Mouse (Mus musculus) heart, embryonic 11.5 days (tissue): ENCODE data around the gene Chka. TPM values are rescaled to one million over a fixed set of nuclear protein-coding genes. Genes with fewer than 3 reads are reported as not detected.

Experiments used
- ATAC-seq: fragments of 200-750 bp; cut with Nextera tagmentation; replicated peaks from 2 replicates; pipeline ENCODE4 v1.8.0; 2017; ENCODE audit warnings: moderate library complexity; ENCODE audit not compliant: insufficient number of reproducible peaks, low FRiP score, low TSS enrichment
- H3K27ac ChIP-seq: fragments of 300-500 bp; sonication (generic); 2 replicates; pipeline ENCODE4 v1.5.1; 2014; ENCODE audit warnings: mild to moderate bottlenecking, low read depth, low read length
- H3K27me3 ChIP-seq: fragments of 300-500 bp; sonication (generic); 2 replicates; pipeline ENCODE4 v1.6.1; 2014; ENCODE audit warnings: mild to moderate bottlenecking, low read length, mixed read lengths; ENCODE audit not compliant: control insufficient read depth, insufficient read depth
- H3K36me3 ChIP-seq: fragments of 300-500 bp; sonication (generic); 2 replicates; pipeline ENCODE4 v1.6.1; 2014; ENCODE audit warnings: mild to moderate bottlenecking, low read length, moderate library complexity, mixed read lengths; ENCODE audit not compliant: control insufficient read depth, insufficient read depth
- H3K4me1 ChIP-seq: fragments of 300-500 bp; sonication (generic); 2 replicates; pipeline ENCODE4 v1.6.1; 2014; ENCODE audit warnings: low read length; ENCODE audit not compliant: control insufficient read depth, insufficient read depth
- H3K4me2 ChIP-seq: fragments of 300-500 bp; sonication (generic); 2 replicates; pipeline ENCODE4 v1.6.1; 2014; ENCODE audit warnings: mild to moderate bottlenecking, moderate library complexity
- H3K4me3 ChIP-seq: fragments of 300-500 bp; sonication (generic); 2 replicates; pipeline ENCODE4 v1.5.1; 2014; ENCODE audit warnings: low read depth, low read length
- H3K9ac ChIP-seq: fragments of 300-500 bp; sonication (generic); 2 replicates; pipeline ENCODE4 v1.6.1; 2014; ENCODE audit warnings: mild to moderate bottlenecking, low read depth, low read length, moderate library complexity
- H3K9me3 ChIP-seq: fragments of 300-500 bp; sonication (generic); replicated peaks from 2 replicates; pipeline ENCODE4 v1.6.1; 2016; ENCODE audit warnings: low read length; ENCODE audit not compliant: control insufficient read depth
- WGBS: fragments of 180-500 bp; shearing (Covaris S2); extraction: QIAGEN DNeasy Blood & Tissue Kit; methylation state at CpG from one replicate; pipeline ENCODE4 v1.1.7; 2014; ENCODE audit not compliant: insufficient replicate concordance; 5-methylcytosine and 5-hydroxymethylcytosine counted together
- polyA plus RNA-seq: library from polyadenylated mRNA; unstranded; fragments of >200 nt; fragmentation: Nextera tagmentation; extraction: Ambion mirVana; gene quantifications from 2 replicates; pipeline ENCODE4 v1.2.1, GENCODE M21; 2014

The Chka gene
- polyA plus RNA-seq, 1 experiment from 2014 or later = 26.6 TPM

GRCm38 (mm10) chr19:3884325-3884990, 32.9 kb downstream of the Chka start:
- 48% methylated on average over 6 of the region's 6 CpGs for WGBS

GRCm38 (mm10) chr19:3889096-3889495, 37.5 kb downstream of the Chka start:
- Histone ChIP-seq H3K27ac (no peak overlapping the region), H3K4me3 (no peak overlapping the region), H3K9me3 (no peaks in the 10 kb centered on the region), H3K9ac (no peak overlapping the region), H3K4me1 (peaks cover 12% of the 10 kb centered on the region), H3K27me3 (no peaks in the 10 kb centered on the region), H3K36me3 (peaks cover 13% of the 10 kb centered on the region), H3K4me2 (no peak overlapping the region)
- 87% methylated on average over 5 of the region's 5 CpGs for WGBS
- ATAC-seq = no peak

More at GRCm38 (mm10) chr19:3884325-3884990, 32.9 kb downstream of the Chka start:
- H3K27ac ChIP-seq = no peak overlapping the region; the same call in 1 of the 2 replicates
- H3K9ac ChIP-seq = no peak overlapping the region
- peaks cover 11% of the 10 kb centered on the region for H3K36me3 ChIP-seq
- ATAC-seq = no peak
- H3K4me1 ChIP-seq = peaks cover 12% of the 10 kb centered on the region
- H3K4me3 ChIP-seq = no peak overlapping the region
- no peaks in the 10 kb centered on the region for H3K27me3 ChIP-seq
- H3K4me2 ChIP-seq = no peak overlapping the region
- H3K9me3 ChIP-seq = no peaks in the 10 kb centered on the region

GRCm38 (mm10) chr19:3890181-3890580, 38.6 kb downstream of the Chka start:
- H3K27me3 ChIP-seq = no peaks in the 10 kb centered on the region
- H3K4me2 ChIP-seq = no peak overlapping the region
- H3K4me3 ChIP-seq = no peak overlapping the region
- 84% methylated on average over 8 of the region's 8 CpGs for WGBS
- no peaks in the 10 kb centered on the region for H3K9me3 ChIP-seq
- peaks cover 16% of the 10 kb centered on the region for H3K36me3 ChIP-seq
- peaks cover 5% of the 10 kb centered on the region; the same call in 1 of the 2 replicates for H3K4me1 ChIP-seq
- ATAC-seq = no peak
- no peak overlapping the region for H3K27ac ChIP-seq
- no peak overlapping the region for H3K9ac ChIP-seq

- peaks cover 18% of the 10 kb centered on the region for H3K36me3 ChIP-seq
- no peak overlapping the region for H3K27ac ChIP-seq
- H3K4me3 ChIP-seq = no peak overlapping the region
- 58% methylated on average over 4 of the region's 4 CpGs for WGBS
- no peaks in the 10 kb centered on the region for H3K27me3 ChIP-seq
- no peaks in the 10 kb centered on the region for H3K9me3 ChIP-seq
- H3K9ac ChIP-seq = no peak overlapping the region
- no peak overlapping the region for H3K4me2 ChIP-seq
- H3K4me1 ChIP-seq = peaks cover 6% of the 10 kb centered on the region; the same call in 1 of the 2 replicates
- ATAC-seq = no peak
Measured at GRCm38 (mm10) chr19:3893545-3894116, 42.1 kb downstream of the Chka start.

GRCm38 (mm10) chr19:3894294-3894693, 42.7 kb downstream of the Chka start:
- Histone ChIP-seq H3K27ac (no peak overlapping the region), H3K27me3 (no peaks in the 10 kb centered on the region), H3K4me1 (peaks cover 6% of the 10 kb centered on the region; the same call in 1 of the 2 replicates), H3K4me2 (no peak overlapping the region), H3K9me3 (no peaks in the 10 kb centered on the region), H3K36me3 (peaks cover 12% of the 10 kb centered on the region), H3K9ac (no peak overlapping the region), H3K4me3 (no peak overlapping the region)
- WGBS = 87% methylated on average over 2 of the region's 2 CpGs
- no peak for ATAC-seq

GRCm38 (mm10) chr19:3895171-3895631, 43.6 kb downstream of the Chka start:
- 32% methylated on average over 3 of the region's 3 CpGs for WGBS
- H3K9ac ChIP-seq = no peak overlapping the region
- no peaks in the 10 kb centered on the region for H3K27me3 ChIP-seq
- H3K4me1 ChIP-seq = peaks cover 6% of the 10 kb centered on the region; the same call in 1 of the 2 replicates
- peaks cover 8% of the 10 kb centered on the region; the same call in 1 of the 2 replicates for H3K36me3 ChIP-seq
- H3K4me3 ChIP-seq = no peak overlapping the region
- no peak for ATAC-seq
- H3K4me2 ChIP-seq = no peak overlapping the region
- H3K9me3 ChIP-seq = no peaks in the 10 kb centered on the region
- no peak overlapping the region for H3K27ac ChIP-seq

- no peak overlapping the region for H3K4me2 ChIP-seq
- H3K4me3 ChIP-seq = no peak overlapping the region
- no peak overlapping the region for H3K9ac ChIP-seq
- peaks cover 6% of the 10 kb centered on the region; the same call in 1 of the 2 replicates for H3K4me1 ChIP-seq
- H3K36me3 ChIP-seq = peaks cover 8% of the 10 kb centered on the region; the same call in 1 of the 2 replicates
- no peak overlapping the region for H3K27ac ChIP-seq
- no peak for ATAC-seq
- H3K27me3 ChIP-seq = no peaks in the 10 kb centered on the region
- H3K9me3 ChIP-seq = no peaks in the 10 kb centered on the region
- 90% methylated on average over 10 of the region's 10 CpGs for WGBS
Measured at GRCm38 (mm10) chr19:3896208-3896607, 44.6 kb downstream of the Chka start.

- H3K4me3 ChIP-seq = no peak overlapping the region
- H3K27me3 ChIP-seq = no peaks in the 10 kb centered on the region
- WGBS = 87% methylated on average over 5 of the region's 5 CpGs
- no peak overlapping the region for H3K27ac ChIP-seq
- peaks cover 6% of the 10 kb centered on the region; the same call in 1 of the 2 replicates for H3K4me1 ChIP-seq
- no peak for ATAC-seq
- peaks cover 17% of the 10 kb centered on the region; the same call in 1 of the 2 replicates for H3K36me3 ChIP-seq
- no peak overlapping the region for H3K9ac ChIP-seq
- H3K4me2 ChIP-seq = no peak overlapping the region
- H3K9me3 ChIP-seq = no peaks in the 10 kb centered on the region
Measured at GRCm38 (mm10) chr19:3897557-3897956, 46.0 kb downstream of the Chka start.
